Mouse (Mus musculus) embryonic facial prominence, embryonic 13.5 days (tissue): ENCODE data around the gene Ubtd1. TPM values are rescaled to one million over a fixed set of nuclear protein-coding genes. Genes with fewer than 3 reads are reported as not detected.

ENCODE experiments used
- ATAC-seq: fragments of 200-750 bp; cut with Nextera tagmentation; 2 replicates; pipeline ENCODE4 v1.8.0; 2017; ENCODE audit warnings: low read depth; ENCODE audit not compliant: insufficient number of reproducible peaks, insufficient read depth, low FRiP score, low TSS enrichment
- H3K27ac ChIP-seq: fragments of 300-500 bp; sonication (generic); 2 replicates; pipeline ENCODE4 v1.5.1; 2015; ENCODE audit warnings: moderate library complexity, mild to moderate bottlenecking, inconsistent platforms
- H3K27me3 ChIP-seq: fragments of 300-500 bp; sonication (generic); 2 replicates; pipeline ENCODE4 v1.6.1; 2015; ENCODE audit warnings: mild to moderate bottlenecking, inconsistent platforms
- H3K36me3 ChIP-seq: fragments of 300-500 bp; sonication (generic); 2 replicates; pipeline ENCODE4 v1.6.1; 2015; ENCODE audit warnings: mild to moderate bottlenecking, inconsistent platforms
- H3K4me1 ChIP-seq: fragments of 300-500 bp; sonication (generic); 2 replicates; pipeline ENCODE4 v1.6.1; 2015; ENCODE audit warnings: inconsistent platforms
- H3K4me2 ChIP-seq: fragments of 300-500 bp; sonication (generic); 2 replicates; pipeline ENCODE4 v1.6.1; 2015; ENCODE audit warnings: moderate library complexity, mild to moderate bottlenecking, inconsistent platforms
- H3K4me3 ChIP-seq: fragments of 300-500 bp; sonication (generic); 2 replicates; pipeline ENCODE4 v1.5.1; 2015; ENCODE audit warnings: mild to moderate bottlenecking, inconsistent platforms
- H3K9ac ChIP-seq: fragments of 300-500 bp; sonication (generic); 2 replicates; pipeline ENCODE4 v1.6.1; 2015; ENCODE audit warnings: mild to moderate bottlenecking, inconsistent platforms
- H3K9me3 ChIP-seq: fragments of 300-500 bp; sonication (generic); 2 replicates; pipeline ENCODE4 v1.6.1; 2016; ENCODE audit warnings: inconsistent platforms
- WGBS: fragments of 180-500 bp; shearing (Covaris S2); methylation state at CpG from one replicate; pipeline ENCODE4 v1.1.7; 2015; ENCODE audit warnings: mixed read lengths; 5-methylcytosine and 5-hydroxymethylcytosine counted together
- polyA plus RNA-seq: library from polyadenylated mRNA; unstranded; fragments of >200 nt; fragmentation: Nextera tagmentation; extraction: Ambion mirVana; gene quantifications from 2 replicates; pipeline ENCODE4 v1.2.1, GENCODE M21; 2015

Ubtd1 gene
- polyA plus RNA-seq = 23.0 and 23.5 TPM in 2 replicates

- under 1% methylated on average over 28 of the region's 33 CpGs for WGBS
- Histone ChIP-seq H3K9ac (peak within 1 kb of the TSS; percentile 89), H3K27ac (peak within 1 kb of the TSS; percentile 89), H3K4me1 (peaks cover 40% of the 10 kb centered on the region), H3K36me3 (no peaks in the 10 kb centered on the region), H3K4me2 (peak within 1 kb of the TSS; percentile 79), H3K27me3 (no peaks in the 10 kb centered on the region), H3K9me3 (no peaks in the 10 kb centered on the region), H3K4me3 (peak within 1 kb of the TSS; percentile 88)
- ATAC-seq = no peak; the same call in none of the 2 replicates
These were observed at the start of gene Ubtd1 for GRCm38 (mm10) chr19:41981595-41981927. TSS of gene Ubtd1 (plus strand) at chr19:41981763.

GRCm38 (mm10) chr19:41932686-41933085 is 48.9 kb upstream of the Ubtd1 start:
- peak overlapping the region; percentile 93 for H3K4me2 ChIP-seq
- no peaks in the 10 kb centered on the region for H3K27me3 ChIP-seq
- under 1% methylated on average over 28 of the region's 28 CpGs for WGBS
- peak overlapping the region; percentile 98 for H3K4me3 ChIP-seq
- no peaks in the 10 kb centered on the region for H3K9me3 ChIP-seq
- peak overlapping the region; percentile 62 for H3K27ac ChIP-seq
- H3K9ac ChIP-seq = peak overlapping the region; percentile 83
- peak; percentile 2; the same call in 1 of the 2 replicates for ATAC-seq
- H3K4me1 ChIP-seq = peaks cover 18% of the 10 kb centered on the region
- peaks cover 41% of the 10 kb centered on the region for H3K36me3 ChIP-seq

- 1% methylated on average over 47 of the region's 47 CpGs for WGBS
- Histone ChIP-seq H3K27me3 (no peaks in the 10 kb centered on the region), H3K4me2 (peak within 1 kb of the TSS; percentile 93), H3K9ac (peak within 1 kb of the TSS; percentile 93), H3K4me1 (peaks cover 18% of the 10 kb centered on the region), H3K36me3 (peaks cover 41% of the 10 kb centered on the region), H3K27ac (peak within 1 kb of the TSS; percentile 62), H3K9me3 (no peaks in the 10 kb centered on the region), H3K4me3 (peak within 1 kb of the TSS; percentile 98)
- ATAC-seq = peak; percentile 99
These were observed 48.1 kb upstream of the Ubtd1 start, which contains the start of the genes Exosc1 and Zdhhc16 for GRCm38 (mm10) chr19:41933179-41934086. TSS of gene Exosc1 (minus strand) at chr19:41933423. TSS of gene Zdhhc16 (plus strand) at chr19:41933480.

- no peaks in the 10 kb centered on the region for H3K27me3 ChIP-seq
- H3K4me3 ChIP-seq = peak overlapping the region; percentile 98
- peaks cover 42% of the 10 kb centered on the region for H3K36me3 ChIP-seq
- H3K9ac ChIP-seq = peak overlapping the region; percentile 93
- peaks cover 18% of the 10 kb centered on the region for H3K4me1 ChIP-seq
- peak overlapping the region; percentile 93 for H3K4me2 ChIP-seq
- ATAC-seq = no peak
- no peaks in the 10 kb centered on the region for H3K9me3 ChIP-seq
- H3K27ac ChIP-seq = no peak overlapping the region
- 42% methylated on average over 6 of the region's 6 CpGs for WGBS
These were observed 47.4 kb upstream of the Ubtd1 start for GRCm38 (mm10) chr19:41934124-41934523.

- WGBS = 93% methylated on average over 1 of the region's 1 CpGs
- H3K27me3 ChIP-seq = no peaks in the 10 kb centered on the region
- H3K9ac ChIP-seq = no peak overlapping the region
- peaks cover 47% of the 10 kb centered on the region for H3K36me3 ChIP-seq
- no peaks in the 10 kb centered on the region for H3K9me3 ChIP-seq
- no peak overlapping the region for H3K27ac ChIP-seq
- no peak overlapping the region for H3K4me3 ChIP-seq
- no peak for ATAC-seq
- peaks cover 18% of the 10 kb centered on the region for H3K4me1 ChIP-seq
- no peak overlapping the region for H3K4me2 ChIP-seq
These were observed 45.6 kb upstream of the Ubtd1 start for GRCm38 (mm10) chr19:41935921-41936320.

- no peak for ATAC-seq
- Histone ChIP-seq H3K4me3 (no peak overlapping the region), H3K27ac (no peak overlapping the region), H3K9ac (no peak overlapping the region), H3K27me3 (no peaks in the 10 kb centered on the region), H3K4me1 (peaks cover 8% of the 10 kb centered on the region), H3K4me2 (no peak overlapping the region), H3K9me3 (no peaks in the 10 kb centered on the region), H3K36me3 (peaks cover 67% of the 10 kb centered on the region)
- WGBS = 90% methylated on average over 5 of the region's 5 CpGs
These were observed 43.0 kb upstream of the Ubtd1 start for GRCm38 (mm10) chr19:41938539-41938938.

GRCm38 (mm10) chr19:41943841-41944240 is 37.7 kb upstream of the Ubtd1 start:
- WGBS = 86% methylated on average over 7 of the region's 7 CpGs
- no peak for ATAC-seq

GRCm38 (mm10) chr19:41952287-41952686 is 29.3 kb upstream of the Ubtd1 start:
- ATAC-seq = no peak
- Histone ChIP-seq H3K27me3 (no peaks in the 10 kb centered on the region), H3K4me2 (no peak overlapping the region), H3K4me1 (no peaks in the 10 kb centered on the region), H3K9me3 (no peaks in the 10 kb centered on the region), H3K9ac (no peak overlapping the region), H3K27ac (no peak overlapping the region), H3K36me3 (peaks cover 97% of the 10 kb centered on the region), H3K4me3 (no peak overlapping the region)
- 79% methylated on average over 4 of the region's 4 CpGs for WGBS

More at GRCm38 (mm10) chr19:41943841-41944240, 37.7 kb upstream of the Ubtd1 start:
- H3K27me3 ChIP-seq = no peaks in the 10 kb centered on the region
- H3K4me1 ChIP-seq = no peaks in the 10 kb centered on the region
- peaks cover 94% of the 10 kb centered on the region for H3K36me3 ChIP-seq
- no peak overlapping the region for H3K4me2 ChIP-seq
- no peaks in the 10 kb centered on the region for H3K9me3 ChIP-seq
- no peak overlapping the region for H3K4me3 ChIP-seq
- H3K27ac ChIP-seq = no peak overlapping the region
- H3K9ac ChIP-seq = no peak overlapping the region

GRCm38 (mm10) chr19:41953574-41953973 is 28.0 kb upstream of the Ubtd1 start:
- ATAC-seq = no peak
- Histone ChIP-seq H3K27me3 (no peaks in the 10 kb centered on the region), H3K9me3 (no peaks in the 10 kb centered on the region), H3K9ac (no peak overlapping the region), H3K4me1 (no peaks in the 10 kb centered on the region), H3K36me3 (peaks cover 96% of the 10 kb centered on the region), H3K4me3 (no peak overlapping the region), H3K27ac (no peak overlapping the region), H3K4me2 (no peak overlapping the region)
- 98% methylated on average over 3 of the region's 3 CpGs for WGBS

- Histone ChIP-seq H3K9ac (no peak overlapping the region), H3K9me3 (no peaks in the 10 kb centered on the region), H3K27ac (no peak overlapping the region), H3K4me3 (no peak overlapping the region), H3K27me3 (no peaks in the 10 kb centered on the region), H3K4me1 (peaks cover 15% of the 10 kb centered on the region), H3K4me2 (no peak overlapping the region), H3K36me3 (peaks cover 49% of the 10 kb centered on the region)
- 95% methylated on average over 7 of the region's 7 CpGs for WGBS
- no peak for ATAC-seq
These were observed 11.9 kb upstream of the Ubtd1 start for GRCm38 (mm10) chr19:41969618-41970017.

- H3K9ac ChIP-seq = no peak overlapping the region
- no peak overlapping the region for H3K4me3 ChIP-seq
- WGBS = 54% methylated on average over 13 of the region's 13 CpGs
- peaks cover 41% of the 10 kb centered on the region for H3K4me1 ChIP-seq
- H3K27ac ChIP-seq = peak overlapping the region; percentile 63
- H3K27me3 ChIP-seq = no peaks in the 10 kb centered on the region
- no peak; the same call in 1 of the 2 replicates for ATAC-seq
- H3K9me3 ChIP-seq = no peaks in the 10 kb centered on the region
- H3K4me2 ChIP-seq = no peak overlapping the region
- peaks cover 5% of the 10 kb centered on the region for H3K36me3 ChIP-seq
These were observed 7.4 kb upstream of the Ubtd1 start for GRCm38 (mm10) chr19:41973891-41974794.
